Mouse (Mus musculus): ENCODE measurements around the gene Abl2.

DNA sequence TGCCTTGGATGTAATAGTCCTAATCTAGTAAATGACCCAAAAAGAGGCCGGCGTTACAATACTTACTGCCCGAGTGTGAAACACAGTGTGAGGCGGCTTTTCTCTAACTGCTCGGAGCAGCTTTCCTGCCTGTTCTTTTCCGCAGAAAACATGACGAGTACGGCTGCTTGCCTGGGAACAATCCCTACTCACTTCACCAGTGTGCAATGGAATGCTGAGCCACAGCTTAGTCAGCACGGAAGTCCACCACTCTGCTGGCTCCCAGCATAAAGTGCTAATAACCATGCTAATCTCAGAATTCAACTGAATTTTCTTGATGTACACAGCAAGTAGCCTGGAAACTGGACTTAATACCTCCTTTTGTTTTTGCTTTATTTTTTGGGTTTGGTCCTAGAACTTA is 121.0 kb downstream of the Abl2 start:
- TF ChIP-seq USF1 (IDR thresholded peaks at IDR 0.05; ENCODE audit: low read depth, low read length): no peak
- TF ChIP-seq POLR2A (IDR thresholded peaks at IDR 0.05; ENCODE audit: low read depth, low read length): no peak
- no peak for TF ChIP-seq CTCF (conservative IDR thresholded peaks at IDR 0.05 in 1 of 2, IDR thresholded peaks at IDR 0.05 in 1 of 2; ENCODE audit: low read depth in 2 of 2, low read length in 2 of 2)
- no peak for TF ChIP-seq ZMIZ1 (IDR thresholded peaks at IDR 0.05; ENCODE audit: low read depth, low read length)
- no peak for TF ChIP-seq MAZ (IDR thresholded peaks at IDR 0.05; ENCODE audit: low read depth, low read length)
- no peak for TF ChIP-seq BHLHE40 (IDR thresholded peaks at IDR 0.05; ENCODE audit: low read depth, low read length)
- no peak for TF ChIP-seq POLR2AphosphoS2 (IDR thresholded peaks at IDR 0.05; ENCODE audit: low read depth, low read length)
- no peak for TF ChIP-seq KAT2A (IDR thresholded peaks at IDR 0.05; ENCODE audit: insufficient replicate concordance, low read length)
- no peak for TF ChIP-seq EP300 (IDR thresholded peaks at IDR 0.05; ENCODE audit: low read length)
- no peak for TF ChIP-seq ZC3H11A (IDR thresholded peaks at IDR 0.05; ENCODE audit: low read depth, low read length)
